Mouse (Mus musculus): ENCODE data around the gene Tspan17.
"Not testable (repeated sequence)": the region's sequence is repeated elsewhere in the genome, so short reads cannot be mapped to it uniquely, and the experiment has no call there.

The Tspan17 gene

GRCm38 (mm10) chr13:54760906-54761305 lies 28.3 kb upstream of the Tspan17 start:
- DNase-seq (ENCODE audit: low spot score in 2 of 2), result no peak

- no peak for DNase-seq (ENCODE audit: low spot score in 2 of 2)
Observed at GRCm38 (mm10) chr13:54765281-54766191, 23.6 kb upstream of the Tspan17 start.

DNA sequence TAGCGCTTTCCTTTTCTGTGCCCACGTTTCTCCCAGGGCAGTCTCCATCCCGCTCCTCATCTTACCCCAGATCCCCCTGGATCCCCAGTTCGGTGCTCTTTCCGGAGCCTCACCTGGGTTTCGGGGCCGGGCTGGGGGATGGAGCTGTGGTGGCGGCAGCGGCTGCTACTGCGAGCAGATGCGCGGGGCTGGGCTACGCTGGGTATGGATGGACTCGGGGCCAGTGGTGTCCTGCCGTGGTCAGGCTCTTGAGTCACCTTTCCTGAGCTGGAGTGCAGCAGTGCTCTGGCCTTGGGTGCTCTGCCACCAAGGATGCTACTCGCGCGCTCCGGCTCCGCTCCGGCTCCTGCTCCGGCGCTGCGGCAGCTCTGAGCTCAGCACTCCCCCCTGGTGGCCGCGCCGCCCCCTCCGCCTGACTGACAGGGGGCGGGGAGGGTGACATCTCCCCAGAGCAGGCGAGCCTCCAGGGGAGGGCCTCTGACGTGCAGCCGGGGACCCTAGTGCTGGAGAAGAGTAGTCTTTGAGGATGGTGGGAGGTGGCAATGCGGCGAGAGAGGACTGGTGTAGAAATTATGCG lies 22.9 kb upstream of the Tspan17 start, which contains the start of gene Sncb:
Sncb (minus strand) TSS at position 404 of the 577 bp plus-strand sequence.
- peak; percentile 31 to 72 for DNase-seq (ENCODE audit: low spot score in 2 of 2)

GRCm38 (mm10) chr13:54767012-54767411 lies 22.2 kb upstream of the Tspan17 start:
- DNase-seq (ENCODE audit: low spot score in 2 of 2), result no peak

GRCm38 (mm10) chr13:54780592-54780991 lies 8.6 kb upstream of the Tspan17 start:
- DNase-seq (ENCODE audit: low spot score in 2 of 2), result no peak

DNA sequence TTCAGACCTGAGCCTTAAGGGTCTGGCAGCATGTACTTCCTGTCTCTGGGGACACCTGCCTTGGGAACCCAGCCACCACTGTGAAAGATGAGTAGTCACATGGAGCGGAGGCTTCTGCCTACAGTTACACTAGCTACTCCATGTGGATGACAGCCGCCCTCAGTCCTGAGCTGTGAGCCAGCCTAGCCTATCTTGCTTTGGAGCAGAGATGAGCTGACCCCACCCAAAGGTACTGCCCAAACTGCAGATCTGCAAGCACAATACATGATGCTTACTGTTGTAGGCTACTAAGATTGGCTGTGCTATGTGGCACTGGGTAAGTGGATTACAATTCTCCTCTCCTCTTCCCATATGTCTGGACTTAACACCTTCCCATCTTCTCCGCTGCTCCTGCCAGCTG lies 8.1 kb upstream of the Tspan17 start:
- DNase-seq (ENCODE audit: low spot score in 2 of 2), result no peak

DNA sequence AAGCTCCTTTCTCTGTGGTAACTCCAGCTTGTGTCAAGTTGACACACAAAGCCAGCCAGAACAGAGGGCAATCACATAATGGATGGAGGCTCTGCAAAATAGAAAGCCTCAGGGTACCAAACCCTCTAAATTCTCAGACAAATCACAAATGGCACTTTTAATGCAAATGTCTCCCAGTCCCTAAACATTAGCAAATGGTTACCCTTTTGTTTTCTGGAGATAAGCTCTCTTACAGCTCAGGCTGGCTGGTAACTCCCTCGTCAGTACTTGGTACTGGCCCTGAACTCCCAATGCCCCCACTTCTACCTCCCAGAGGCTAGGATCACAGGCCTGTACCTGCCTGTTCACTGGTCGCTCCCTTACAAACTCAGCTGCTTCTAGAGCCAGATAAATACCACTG lies 5.9 kb upstream of the Tspan17 start:
- no peak for DNase-seq (ENCODE audit: low spot score in 2 of 2)

DNA sequence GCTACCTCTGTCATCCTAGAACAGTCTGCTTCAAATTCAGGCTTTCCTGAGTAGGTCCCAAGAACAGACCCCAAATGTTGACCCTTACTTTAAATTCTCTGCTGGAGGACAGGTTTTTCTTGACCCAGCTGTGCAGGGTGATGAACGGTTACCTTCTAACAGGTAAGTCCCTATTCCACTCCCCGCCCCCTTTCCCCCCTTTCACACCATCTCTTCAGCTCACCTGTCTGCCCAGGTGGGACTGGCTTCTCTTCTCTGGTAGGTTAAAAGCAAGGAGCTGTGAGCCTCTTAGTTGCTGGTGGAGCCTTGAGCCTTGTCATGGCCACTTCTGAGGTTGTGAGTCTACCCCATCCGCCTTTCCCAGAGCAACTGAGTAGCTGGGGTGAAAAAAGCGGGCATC lies 5.5 kb upstream of the Tspan17 start, which contains the start of gene Eif4e1b:
Eif4e1b (plus strand) TSS at position 301 of the 400 bp plus-strand sequence.
- no peak for DNase-seq (ENCODE audit: low spot score in 2 of 2)

DNA sequence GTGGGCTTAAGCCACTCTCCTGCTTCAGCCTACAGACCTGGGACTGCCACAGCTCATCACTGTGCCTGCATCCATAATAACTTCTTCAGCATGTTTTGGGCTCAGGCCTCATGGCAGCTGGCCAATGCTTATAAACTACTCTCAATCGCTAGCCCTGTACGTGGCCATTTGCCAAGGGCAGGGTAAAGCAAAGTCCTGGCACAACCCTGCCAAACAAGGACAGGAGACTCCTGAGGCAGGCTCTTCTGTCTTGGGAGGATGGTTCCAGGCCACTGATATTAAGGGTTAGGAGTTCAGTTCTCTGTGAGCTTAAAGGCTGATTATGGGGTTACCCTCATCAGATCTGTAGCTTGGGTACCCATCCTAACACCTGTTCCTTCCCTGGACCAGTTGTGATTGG lies 1.6 kb upstream of the Tspan17 start:
- not testable (repeated sequence) for DNase-seq (ENCODE audit: low spot score in 2 of 2)

- DNase-seq (ENCODE audit: low spot score in 2 of 2), result no peak
Observed at GRCm38 (mm10) chr13:54789561-54790397, 602 bp downstream of the Tspan17 start.

- DNase-seq (ENCODE audit: low spot score in 2 of 2), result peak in 1 of 2 experiments; percentile 18
Observed at GRCm38 (mm10) chr13:54792259-54793230, 3.4 kb downstream of the Tspan17 start.

- no peak for DNase-seq (ENCODE audit: low spot score in 2 of 2)
Observed at GRCm38 (mm10) chr13:54794002-54794577, 4.9 kb downstream of the Tspan17 start.

DNA sequence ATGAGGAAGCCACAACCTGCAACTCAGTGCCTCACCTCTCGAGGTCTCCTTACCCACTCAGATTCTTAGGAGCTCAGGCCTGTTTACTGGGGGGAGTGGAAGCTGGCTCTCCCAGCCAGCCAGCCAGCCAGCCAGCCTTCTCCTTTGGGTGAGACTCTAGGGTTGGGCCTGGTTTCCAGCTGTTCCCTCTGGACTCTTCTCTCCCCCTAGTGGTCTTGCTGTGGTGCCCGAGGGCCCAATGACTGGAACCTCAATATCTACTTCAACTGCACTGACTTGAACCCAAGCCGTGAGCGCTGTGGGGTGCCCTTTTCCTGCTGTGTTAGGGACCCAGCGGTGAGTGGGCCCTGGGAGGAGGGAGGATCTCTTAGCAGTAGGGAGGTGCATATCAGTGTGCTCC lies 5.7 kb downstream of the Tspan17 start:
- no peak for DNase-seq (ENCODE audit: low spot score in 2 of 2)

- DNase-seq (ENCODE audit: low spot score in 2 of 2), result peak in 1 of 2 experiments; percentile 25
Observed at GRCm38 (mm10) chr13:54797356-54797755, 8.2 kb downstream of the Tspan17 start.

GRCm38 (mm10) chr13:54797861-54798643 lies 8.9 kb downstream of the Tspan17 start:
- no peak for DNase-seq (ENCODE audit: low spot score in 2 of 2)

GRCm38 (mm10) chr13:54798740-54799139 lies 9.6 kb downstream of the Tspan17 start:
- DNase-seq (ENCODE audit: low spot score in 2 of 2), result no peak

DNA sequence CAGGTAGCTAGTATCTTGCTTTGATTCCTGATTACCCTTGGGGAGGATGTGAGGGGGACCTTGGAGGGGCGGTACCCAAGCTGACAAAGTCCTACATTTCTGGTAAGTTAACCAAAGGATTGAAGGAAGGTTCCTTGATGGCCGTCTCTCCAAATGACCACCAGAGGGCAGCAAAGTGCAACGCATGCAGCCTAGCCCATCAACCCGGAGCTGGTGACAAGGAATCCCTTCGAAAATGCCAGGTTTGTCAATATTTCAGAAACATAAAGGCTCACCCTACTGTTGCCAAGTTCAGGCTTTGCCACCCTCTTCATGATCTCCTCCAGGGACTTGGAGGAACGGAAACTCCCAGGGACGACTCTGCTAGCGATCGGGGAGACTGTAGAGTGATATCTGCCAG lies 10.5 kb downstream of the Tspan17 start:
- peak in 1 of 2 experiments; percentile 66 for DNase-seq (ENCODE audit: low spot score in 2 of 2)

GRCm38 (mm10) chr13:54800206-54800605 lies 11.0 kb downstream of the Tspan17 start:
- no peak for DNase-seq (ENCODE audit: low spot score in 2 of 2)

DNA sequence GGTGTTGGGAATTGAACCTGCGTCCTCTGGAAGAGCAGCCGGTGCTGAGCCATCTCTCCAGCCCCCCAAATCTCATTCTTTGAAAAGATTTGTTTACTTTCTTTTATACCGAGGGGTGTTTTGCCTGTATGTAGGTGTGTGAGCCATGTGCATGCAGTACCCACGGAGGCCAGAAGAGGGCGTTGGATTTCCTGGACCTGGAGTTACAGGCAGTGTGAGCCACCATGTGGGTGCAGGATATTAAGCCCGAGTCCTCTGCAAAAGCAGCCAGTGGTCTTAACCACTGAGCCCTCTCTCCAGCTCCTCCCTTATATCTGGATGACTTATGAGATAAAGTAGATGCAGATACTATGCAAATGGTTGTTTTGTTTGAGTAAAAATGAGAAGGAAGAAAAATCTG lies 13.8 kb downstream of the Tspan17 start:
- no peak for DNase-seq (ENCODE audit: low spot score in 2 of 2)
